Mouse (Mus musculus): ENCODE results near the gene Reg3g.
"Not testable (repeated sequence)": the region's sequence is repeated elsewhere in the genome, so short reads cannot be mapped to it uniquely, and the experiment has no call there.

DNA sequence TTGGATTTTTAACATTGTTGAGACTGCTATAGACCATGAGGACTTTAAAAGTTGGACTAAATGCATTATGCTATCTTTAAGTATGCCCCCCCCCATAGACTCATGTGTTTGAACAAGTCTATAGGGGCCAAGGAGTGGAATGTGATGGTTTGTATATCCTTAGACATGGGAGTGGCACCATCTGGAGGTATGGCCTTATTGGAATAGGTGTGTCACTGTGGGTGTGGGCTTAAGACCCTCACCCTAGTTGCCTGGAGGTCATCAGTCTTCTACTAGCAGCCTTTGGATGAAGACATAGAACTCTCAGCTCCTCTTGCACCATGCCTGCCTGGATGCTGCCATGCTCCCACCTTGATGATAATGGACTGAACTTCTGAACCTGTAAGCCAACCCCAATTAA, 46.3 kb downstream of the Reg3g start, which contains the start of gene Reg1:
- not testable (repeated sequence) for TF ChIP-seq GATA1 (IDR thresholded peaks at IDR 0.05; ENCODE audit: borderline replicate concordance, low read length); FLI1 (IDR thresholded peaks at IDR 0.05; ENCODE audit: low read length)

All from megakaryocyte, embryonic 14.5 days (primary cell).